13 mouse cellular contexts compared by ENCODE assay signal in genomic region chr1:180980464-180980863, GRCm38 (mm10). TPM values are rescaled to one million over a fixed set of nuclear protein-coding genes. Genes with fewer than 3 reads are reported as not detected.
DNase-seq lines count a peak whose midpoint lies in the region; ATAC-seq and TF ChIP-seq lines count a peak whose summit lies in the region.
"Had no signal": no experiment of that assay in that cellular context is flagged by ENCODE, and none has a peak within 500 bp of the region (broad histone marks: within the 10 kb centered on the region; RNA-seq: fewer than 3 reads in every experiment).

No protein-coding gene starts in this region.

- no peaks in the 10 kb centered on the region for H3K4me1 ChIP-seq in stomach, embryonic 15.5 days
- H3K4me1 ChIP-seq: neural tube, embryonic 12.5 days had no signal

- H3K36me3 ChIP-seq in stomach, embryonic 15.5 days, result no peaks in the 10 kb centered on the region
- H3K36me3 ChIP-seq: neural tube, embryonic 12.5 days had no signal

- H3K9ac ChIP-seq in stomach, embryonic 15.5 days, result no peak overlapping the region
- H3K9ac ChIP-seq: neural tube, embryonic 12.5 days had no signal

- no peaks in the 10 kb centered on the region for H3K27me3 ChIP-seq in stomach, embryonic 15.5 days (replicated peaks)
- H3K27me3 ChIP-seq: neural tube, embryonic 12.5 days had no signal

- no peak overlapping the region for H3K4me3 ChIP-seq in gastrocnemius, adult 2 months
- no peak overlapping the region for H3K4me3 ChIP-seq in stomach, embryonic 15.5 days (replicated peaks)
- H3K4me3 ChIP-seq: megakaryocyte, embryonic 14.5 days; neural tube, embryonic 12.5 days had no signal

- peak; percentile 32 for TF ChIP-seq CTCF in gastrocnemius, adult 2 months (IDR thresholded peaks at IDR 0.05)

- H3K9me3 ChIP-seq in stomach, embryonic 15.5 days, result no peaks in the 10 kb centered on the region
- H3K9me3 ChIP-seq: neural tube, embryonic 12.5 days had no signal

- ATAC-seq in granulocyte monocyte progenitor cell, adult 5-6 weeks (replicated peaks; ENCODE audit: poor library complexity, severe bottlenecking), result peak; percentile 68
- ATAC-seq in stomach, embryonic 15.5 days (ENCODE audit: insufficient read depth, low FRiP score, low read depth), result peak; percentile 28
- ATAC-seq in inflammation-experienced regulatory T-cells, adult 6 months, result no peak

- no peak overlapping the region for H3K4me2 ChIP-seq in stomach, embryonic 15.5 days
- H3K4me2 ChIP-seq: neural tube, embryonic 12.5 days had no signal

- no peak overlapping the region for H3K27ac ChIP-seq in gastrocnemius, adult 2 months
- no peak overlapping the region for H3K27ac ChIP-seq in stomach, embryonic 15.5 days
- H3K27ac ChIP-seq: neural tube, embryonic 12.5 days had no signal

- WGBS in stomach, embryonic 15.5 days, result 66% methylated on average over 2 of the region's 2 CpGs

- intact Hi-C loops in gastrocnemius, adult 2 months (cut with DNase I), result no loop called here

- no peak for DNase-seq in gastrocnemius, adult 2 months
- DNase-seq in gastrocnemius, postnatal 25 days, result no peak
- peak; percentile 24 for DNase-seq in retina, postnatal 1 day
- no peak for DNase-seq in retina, embryonic 14.5 days (ENCODE audit: low spot score)
- DNase-seq in T-cell, adult 2 months (ENCODE audit: low spot score), result no peak
- DNase-seq: adrenal gland, adult 8-10 months; cerebellum, adult 8-10 months; layer of hippocampus, postnatal 36 days had no signal

RNA-seq across cellular contexts. Expression of gene Tmem63a, which starts 38.3 kb away (rescaled TPM):
- 10 to 100 TPM; 13.9 to 14.5 TPM for total RNA-seq in gastrocnemius, adult 2 months (2021)
- total RNA-seq in gastrocnemius, postnatal 25 days (2021), result 10 to 100 TPM; 11.7 to 12.4 TPM
- total RNA-seq in granulocyte monocyte progenitor cell, adult 5-6 weeks (2014; fragmentation: Nextera tagmentation), result 29.5 and 36.9 TPM in 2 replicates
- total RNA-seq in granulocyte monocyte progenitor cell, adult 5-6 weeks (2017), result 14.8 and 16.1 TPM in 2 replicates
- 20.9 and 23.0 TPM in 2 replicates for polyA plus RNA-seq in stomach, embryonic 15.5 days (2015; fragmentation: Nextera tagmentation; extraction: Ambion mirVana)
- polyA plus RNA-seq in inflammation-experienced regulatory T-cells, adult 6 months (2017; shearing (Covaris generic)), result 10 to 100 TPM; 12.8 to 18.6 (median 14.0) TPM

RNA-seq across cellular contexts. Expression of gene Ephx1, which starts 40.2 kb away (rescaled TPM):
- 10 to 100 TPM; 14.8 to 17.4 TPM for total RNA-seq in gastrocnemius, adult 2 months (2021)
- total RNA-seq in gastrocnemius, postnatal 25 days (2021), result 10 to 100 TPM; 12.0 to 15.4 TPM
- not detected in 2 replicates for total RNA-seq in granulocyte monocyte progenitor cell, adult 5-6 weeks (2014; fragmentation: Nextera tagmentation)
- total RNA-seq in granulocyte monocyte progenitor cell, adult 5-6 weeks (2017), result 0.13 and 2.1 TPM in 2 replicates
- 9.5 and 10.5 TPM in 2 replicates for polyA plus RNA-seq in stomach, embryonic 15.5 days (2015; fragmentation: Nextera tagmentation; extraction: Ambion mirVana)
- 100 to 1,000 TPM in 2 of 3 experiments, 10 to 100 TPM in 1; 40.9 to 267 (median 215) TPM for polyA plus RNA-seq in inflammation-experienced regulatory T-cells, adult 6 months (2017; shearing (Covaris generic))

RNA-seq across cellular contexts. Expression of gene Lefty1, which starts 45.6 kb away (rescaled TPM):
- under 1 TPM; 0.22 to 0.33 TPM for total RNA-seq in gastrocnemius, adult 2 months (2021)
- under 1 TPM in 1 of 2 experiments, not detected in 1; 0.33 TPM for total RNA-seq in gastrocnemius, postnatal 25 days (2021)
- 1.5 TPM in 1 of 2 replicates, not detected in the other for total RNA-seq in granulocyte monocyte progenitor cell, adult 5-6 weeks (2014; fragmentation: Nextera tagmentation)
- 0.47 TPM in 1 of 2 replicates, not detected in the other for total RNA-seq in granulocyte monocyte progenitor cell, adult 5-6 weeks (2017)
- polyA plus RNA-seq in stomach, embryonic 15.5 days (2015; fragmentation: Nextera tagmentation; extraction: Ambion mirVana), result 3.2 and 3.7 TPM in 2 replicates
- polyA plus RNA-seq in inflammation-experienced regulatory T-cells, adult 6 months (2017; shearing (Covaris generic)), result not detected

Comparison
In these comparisons a context has a peak if more than half of its experiments do, and no peak if none do; other contexts are left out.
1. RNA of gene Ephx1, which starts 40.2 kb away (total RNA-seq): 14.8 to 17.4 TPM in gastrocnemius, adult 2 months and 12.0 to 15.4 TPM in gastrocnemius, postnatal 25 days; 0.13 to 2.1 TPM in granulocyte monocyte progenitor cell, adult 5-6 weeks; every median in the first group is over 4 times any median in the second.